Mouse (Mus musculus) bone marrow macrophage, adult 2 months (primary cell): Measurements from ENCODE around the gene Gm20388.

Experiments used
- CTCF ChIP-seq: IDR thresholded peaks from 2 replicates; pipeline ENCODE4 v1.5.1; 2012; ENCODE audit warnings: low read depth, mild to moderate bottlenecking, low read length, moderate library complexity
- POLR2A ChIP-seq: IDR thresholded peaks from 2 replicates; pipeline ENCODE4 v1.6.1; 2012; ENCODE audit warnings: mild to moderate bottlenecking, low read depth, low read length, borderline replicate concordance

GRCm38 (mm10) chr8:122960932-122961331 is 3050.3 kb downstream of the Gm20388 start:
- no peak for TF ChIP-seq POLR2A
- TF ChIP-seq CTCF = no peak
